Mouse (Mus musculus) heart, embryonic 12.5 days (tissue): ENCODE measurements around the gene Hoxd4. TPM values are rescaled to one million over a fixed set of nuclear protein-coding genes. Genes with fewer than 3 reads are reported as not detected.

Experiments used
- microRNA counts: library from miRNA; unstranded; fragments of <30 nt; microRNA quantifications from one replicate; lab custom pipeline; 2017
- microRNA-seq: library from miRNA; unstranded; fragments of <30 nt; microRNA quantifications from one replicate; pipeline ENCODE4, GENCODE M21; 2017
- polyA plus RNA-seq: library from polyadenylated mRNA; unstranded; fragments of >200 nt; fragmentation: Nextera tagmentation; extraction: Ambion mirVana; gene quantifications from 2 replicates; pipeline ENCODE4 v1.2.1, GENCODE M21; 2016

Hoxd4 gene
- polyA plus RNA-seq, 1 experiment from 2014 or later = 0.19 TPM

MicroRNA genes within 50 kb of the gene (microRNA counts, 519-probe panel; counts per million panel counts)
- not detected for microRNA mmu-miR-10b (lab: Ali Mortazavi, UCI)

Small RNAs within 50 kb of the gene (microRNA-seq; reads per million reads assigned to microRNA genes)
- gene Gm44463 (not detected), gene Mir10b (364 reads per million, percentile 69 among the genes with 10 or more reads in this experiment)

Other genes starting within 250 kb of the Hoxd4 start
- gene Lnpk, start 132.5 kb upstream of the Hoxd4 start, polyA plus RNA-seq = 28.0 and 30.6 TPM in 2 replicates
- not detected in 2 replicates for gene Evx2, start 52.4 kb upstream of the Hoxd4 start, polyA plus RNA-seq
- 0.09 and 0.12 TPM in 2 replicates for gene Hoxd13, start 43.6 kb upstream of the Hoxd4 start, polyA plus RNA-seq
- gene Hoxd12, start 36.9 kb upstream of the Hoxd4 start, polyA plus RNA-seq = 0.14 and 0.15 TPM in 2 replicates
- not detected in 2 replicates for gene Hoxd11, start 32.4 kb upstream of the Hoxd4 start, polyA plus RNA-seq
- 0.10 TPM in 1 of 2 replicates, not detected in the other for gene Hoxd10, start 20.0 kb upstream of the Hoxd4 start, polyA plus RNA-seq
- 0.08 TPM in 1 of 2 replicates, not detected in the other for gene Hoxd9, start 14.2 kb upstream of the Hoxd4 start, polyA plus RNA-seq
- 0.10 and 0.37 TPM in 2 replicates for gene Hoxd8, start 7.3 kb upstream of the Hoxd4 start, polyA plus RNA-seq
- gene Hoxd3, start within 50 bp of the Hoxd4 start, polyA plus RNA-seq = 2.5 and 3.1 TPM in 2 replicates
- 0.08 TPM in 1 of 2 replicates, not detected in the other for gene Gm28230, start 14.8 kb downstream of the Hoxd4 start, polyA plus RNA-seq
- not detected in 2 replicates for gene Hoxd1, start 51.1 kb downstream of the Hoxd4 start, polyA plus RNA-seq
- gene Mtx2, start 113.9 kb downstream of the Hoxd4 start, polyA plus RNA-seq = 154 and 168 TPM in 2 replicates